Mouse (Mus musculus): ENCODE measurements around the gene B9d2. TPM values are rescaled to one million over a fixed set of nuclear protein-coding genes. Genes with fewer than 3 reads are reported as not detected.

The B9d2 gene
- polyA plus RNA-seq, 1 experiment from 2014 or later, result 25.8 TPM

- peak overlapping the region; percentile 40; the same call in 1 of the 2 replicates for H3K4me3 ChIP-seq
- peak overlapping the region; percentile 68 for H3K4me2 ChIP-seq (replicated peaks)
- no peak for ATAC-seq (ENCODE audit: low FRiP score, low read depth)
- 48% methylated on average over 6 of the region's 6 CpGs for WGBS
- H3K27me3 ChIP-seq, result peaks cover 53% of the 10 kb centered on the region
- no peak overlapping the region for H3K27ac ChIP-seq
- peaks cover 18% of the 10 kb centered on the region for H3K4me1 ChIP-seq
- no peak overlapping the region for H3K9ac ChIP-seq
- H3K36me3 ChIP-seq, result no peaks in the 10 kb centered on the region
- H3K9me3 ChIP-seq, result 0 out of 2 replicates have a peak, but pooled peaks cover 4% of the 10 kb centered on the region
These were observed 5.2 kb upstream of the B9d2 start for GRCm38 (mm10) chr7:25675405-25675804.

GRCm38 (mm10) chr7:25676085-25676781 is 4.3 kb upstream of the B9d2 start:
- Histone ChIP-seq H3K27ac (no peak overlapping the region), H3K36me3 (no peaks in the 10 kb centered on the region), H3K27me3 (peaks cover 53% of the 10 kb centered on the region), H3K4me2 (replicated peaks) (no peak overlapping the region), H3K4me1 (peaks cover 20% of the 10 kb centered on the region), H3K4me3 (no peak overlapping the region), H3K9me3 (0 out of 2 replicates have a peak, but pooled peaks cover 4% of the 10 kb centered on the region), H3K9ac (no peak overlapping the region)
- WGBS, result 60% methylated on average over 15 of the region's 15 CpGs
- ATAC-seq (ENCODE audit: low FRiP score, low read depth), result no peak

GRCm38 (mm10) chr7:25677013-25677412 is 3.6 kb upstream of the B9d2 start:
- no peak for ATAC-seq (ENCODE audit: low FRiP score, low read depth)
- Histone ChIP-seq H3K27ac (no peak overlapping the region), H3K9me3 (0 out of 2 replicates have a peak, but pooled peaks cover 4% of the 10 kb centered on the region), H3K27me3 (peaks cover 53% of the 10 kb centered on the region), H3K4me3 (no peak overlapping the region), H3K4me1 (peaks cover 24% of the 10 kb centered on the region), H3K4me2 (replicated peaks) (no peak overlapping the region), H3K36me3 (no peaks in the 10 kb centered on the region), H3K9ac (no peak overlapping the region)
- 93% methylated on average over 7 of the region's 7 CpGs for WGBS

- WGBS, result 8% methylated on average over 6 of the region's 6 CpGs
- Histone ChIP-seq H3K9me3 (no peaks in the 10 kb centered on the region), H3K27me3 (peaks cover 32% of the 10 kb centered on the region), H3K36me3 (peaks cover 5% of the 10 kb centered on the region; the same call in 1 of the 2 replicates), H3K27ac (no peak overlapping the region), H3K9ac (peak overlapping the region; percentile 68), H3K4me1 (peaks cover 17% of the 10 kb centered on the region), H3K4me2 (replicated peaks) (peak overlapping the region; percentile 69), H3K4me3 (peak overlapping the region; percentile 66)
- ATAC-seq (ENCODE audit: low FRiP score, low read depth), result no peak
These were observed 609 bp upstream of the B9d2 start for GRCm38 (mm10) chr7:25679971-25680370.

GRCm38 (mm10) chr7:25681341-25682231 is 1.0 kb downstream of the B9d2 start:
- 66% methylated on average over 15 of the region's 15 CpGs for WGBS
- Histone ChIP-seq H3K4me3 (peak overlapping the region; percentile 66), H3K4me2 (replicated peaks) (peak overlapping the region; percentile 69), H3K9me3 (no peaks in the 10 kb centered on the region), H3K9ac (peak overlapping the region; percentile 4; the same call in 1 of the 2 replicates), H3K27ac (no peak overlapping the region), H3K36me3 (peaks cover 5% of the 10 kb centered on the region; the same call in 1 of the 2 replicates), H3K27me3 (peaks cover 30% of the 10 kb centered on the region), H3K4me1 (peaks cover 19% of the 10 kb centered on the region)
- 0 out of 2 replicates have a peak, but pooled peaks have one; percentile 2 for ATAC-seq (ENCODE audit: low FRiP score, low read depth)

- H3K4me3 ChIP-seq, result no peak overlapping the region
- peaks cover 5% of the 10 kb centered on the region; the same call in 1 of the 2 replicates for H3K36me3 ChIP-seq
- H3K4me2 ChIP-seq (replicated peaks), result no peak overlapping the region
- H3K4me1 ChIP-seq, result peaks cover 38% of the 10 kb centered on the region
- H3K9ac ChIP-seq, result no peak overlapping the region
- no peak overlapping the region for H3K27ac ChIP-seq
- H3K27me3 ChIP-seq, result peaks cover 40% of the 10 kb centered on the region
- H3K9me3 ChIP-seq, result no peaks in the 10 kb centered on the region
- no peak for ATAC-seq (ENCODE audit: low FRiP score, low read depth)
- WGBS, result 71% methylated on average over 7 of the region's 7 CpGs
These were observed 3.0 kb downstream of the B9d2 start for GRCm38 (mm10) chr7:25683474-25684180.

- Histone ChIP-seq H3K27ac (no peak overlapping the region), H3K9me3 (no peaks in the 10 kb centered on the region), H3K4me1 (peaks cover 48% of the 10 kb centered on the region), H3K9ac (no peak overlapping the region), H3K36me3 (peaks cover 5% of the 10 kb centered on the region; the same call in 1 of the 2 replicates), H3K4me2 (replicated peaks) (no peak overlapping the region), H3K27me3 (peaks cover 43% of the 10 kb centered on the region), H3K4me3 (no peak overlapping the region)
- WGBS, result 83% methylated on average over 6 of the region's 6 CpGs
- ATAC-seq (ENCODE audit: low FRiP score, low read depth), result no peak
These were observed 4.1 kb downstream of the B9d2 start for GRCm38 (mm10) chr7:25684659-25685058.

- peak overlapping the region; percentile 66 for H3K4me3 ChIP-seq
- no peak overlapping the region for H3K27ac ChIP-seq
- peak overlapping the region; percentile 76 for H3K9ac ChIP-seq
- no peak for ATAC-seq (ENCODE audit: low FRiP score, low read depth)
- H3K27me3 ChIP-seq, result peaks cover 55% of the 10 kb centered on the region
- H3K36me3 ChIP-seq, result peaks cover 5% of the 10 kb centered on the region; the same call in 1 of the 2 replicates
- 72% methylated on average over 21 of the region's 21 CpGs for WGBS
- H3K4me2 ChIP-seq (replicated peaks), result peak overlapping the region; percentile 86
- peaks cover 43% of the 10 kb centered on the region for H3K4me1 ChIP-seq
- H3K9me3 ChIP-seq, result no peaks in the 10 kb centered on the region
These were observed 5.4 kb downstream of the B9d2 start for GRCm38 (mm10) chr7:25685926-25686470.

GRCm38 (mm10) chr7:25686680-25687531 is 6.3 kb downstream of the B9d2 start, which contains the start of gene Tgfb1:
TSS of gene Tgfb1 (plus strand) at chr7:25687002.
- Histone ChIP-seq H3K4me1 (peaks cover 37% of the 10 kb centered on the region), H3K4me2 (replicated peaks) (peak within 1 kb of the TSS; percentile 86), H3K9me3 (no peaks in the 10 kb centered on the region), H3K4me3 (peak within 1 kb of the TSS; percentile 66), H3K27me3 (peaks cover 61% of the 10 kb centered on the region), H3K9ac (peak within 1 kb of the TSS; percentile 76), H3K27ac (0 out of 2 replicates have a peak within 1 kb of the TSS, but pooled peaks have one; percentile 1), H3K36me3 (peaks cover 5% of the 10 kb centered on the region; the same call in 1 of the 2 replicates)
- peak; percentile 37; the same call in 1 of the 2 replicates for ATAC-seq (ENCODE audit: low FRiP score, low read depth)
- WGBS, result 1% methylated on average over 63 of the region's 69 CpGs

- Histone ChIP-seq H3K9me3 (no peaks in the 10 kb centered on the region), H3K27ac (0 out of 2 replicates have a peak overlapping the region, but pooled peaks have one; percentile 1), H3K36me3 (peaks cover 2% of the 10 kb centered on the region; the same call in 1 of the 2 replicates), H3K4me1 (peaks cover 37% of the 10 kb centered on the region), H3K4me3 (peak overlapping the region; percentile 66), H3K4me2 (replicated peaks) (peak overlapping the region; percentile 86), H3K27me3 (peaks cover 67% of the 10 kb centered on the region), H3K9ac (peak overlapping the region; percentile 76)
- WGBS, result under 1% methylated on average over 47 of the region's 47 CpGs
- no peak for ATAC-seq (ENCODE audit: low FRiP score, low read depth)
These were observed 7.3 kb downstream of the B9d2 start for GRCm38 (mm10) chr7:25687811-25688401.

Measured in limb, embryonic 13.5 days (tissue).